Mouse (Mus musculus): ENCODE data around the gene Oser1.

The Oser1 gene

DNA sequence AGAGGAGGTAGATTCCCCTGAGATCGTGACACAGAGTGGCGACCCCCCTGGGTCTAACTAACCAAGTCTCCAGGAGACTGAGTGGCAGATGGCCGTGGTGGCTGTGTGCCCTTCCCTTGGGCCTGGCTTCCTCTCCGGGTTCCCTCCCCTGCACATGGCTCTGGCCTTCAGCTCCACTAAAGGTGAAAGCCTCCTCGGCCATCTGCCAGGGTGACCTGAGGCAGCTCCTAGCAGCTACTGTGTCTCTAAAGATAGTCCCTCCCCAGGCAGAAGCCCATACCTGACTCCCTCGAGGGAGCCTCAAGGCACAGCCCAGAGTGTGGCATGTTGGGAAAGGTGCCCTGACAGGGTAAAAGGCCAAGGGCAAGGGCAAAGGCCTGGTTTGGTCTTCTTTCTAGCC is 19.0 kb upstream of the Oser1 start:
- 54% methylated on average over 6 of the region's 6 CpGs for WGBS

DNA sequence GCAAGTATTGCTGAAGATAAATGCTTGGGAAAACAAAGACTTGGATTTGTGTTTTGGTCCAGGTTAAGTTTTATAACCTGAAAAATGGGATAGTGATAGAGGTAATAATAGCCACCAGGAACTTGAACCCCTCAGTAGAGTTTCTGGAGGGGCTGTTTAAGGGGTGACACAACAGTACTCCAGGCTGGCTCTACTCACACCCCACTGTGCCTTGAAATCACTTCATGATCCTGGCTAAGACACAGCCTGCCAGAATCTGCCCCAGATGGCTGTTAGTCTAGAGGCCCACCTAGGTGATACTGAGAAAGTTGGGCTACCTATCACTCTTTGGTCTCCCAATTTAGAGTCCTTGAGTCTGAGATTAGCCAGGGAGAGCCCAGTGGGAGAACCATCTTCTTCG is 15.0 kb upstream of the Oser1 start:
- WGBS = 62% methylated on average over 1 of the region's 1 CpGs

DNA sequence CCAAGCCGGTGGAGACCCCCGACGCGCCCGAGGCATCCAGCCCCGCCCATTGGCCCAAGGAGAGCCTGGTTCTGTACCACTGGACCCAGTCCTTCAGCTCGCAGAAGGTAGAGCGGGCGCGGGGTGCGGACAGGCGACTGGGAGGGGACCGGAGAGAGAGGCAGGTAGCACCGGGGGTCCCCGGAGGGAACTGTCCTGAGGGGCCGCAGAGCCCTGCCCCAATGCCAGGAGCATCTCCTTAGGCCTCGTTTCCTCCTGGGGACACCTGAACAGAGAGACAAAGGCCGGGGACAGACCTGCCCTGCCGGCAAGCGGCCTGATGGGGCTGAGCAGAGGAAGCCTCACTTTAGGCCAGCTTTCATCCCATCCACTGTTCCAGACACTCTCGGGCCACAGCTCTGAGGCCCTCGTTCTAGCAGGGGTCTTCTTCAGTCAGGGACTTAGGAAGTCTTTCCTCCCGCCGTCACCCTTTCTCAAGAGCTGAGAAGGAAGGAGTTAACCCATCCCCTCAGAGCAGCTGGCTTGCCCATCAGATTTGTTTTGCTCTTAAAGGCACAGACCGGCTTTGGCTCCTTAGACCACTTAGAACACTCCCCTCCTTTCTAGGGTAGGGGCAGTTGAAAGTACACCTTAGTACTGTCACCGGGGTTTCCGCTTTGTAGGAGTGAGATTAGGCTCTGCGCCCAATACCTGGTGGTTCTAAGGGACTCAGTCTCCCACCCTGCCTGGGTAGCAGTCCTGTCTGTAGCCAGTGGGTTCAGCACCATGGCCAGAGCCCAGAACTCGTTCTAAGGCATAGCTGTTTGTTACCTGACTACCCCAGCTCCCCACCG is 14.3 kb upstream of the Oser1 start:
- WGBS = 2% methylated on average over 30 of the region's 30 CpGs

DNA sequence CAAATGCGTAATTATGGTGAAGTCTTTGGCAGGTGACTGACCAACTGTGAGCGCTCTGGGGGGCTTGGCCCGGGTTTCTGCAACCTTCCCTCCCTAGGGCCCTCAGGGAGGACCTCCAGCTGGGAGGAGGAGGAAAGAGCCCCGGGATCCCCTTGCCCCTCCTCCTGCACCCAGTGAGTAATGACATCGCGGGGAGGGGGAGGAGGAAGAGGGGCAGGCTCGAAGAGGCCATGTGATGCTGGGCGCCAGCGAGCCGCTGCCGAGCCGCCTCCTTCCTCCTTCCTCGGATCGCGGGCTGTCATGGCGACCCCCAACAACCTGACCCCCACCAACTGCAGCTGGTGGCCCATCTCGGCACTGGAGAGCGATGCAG is 13.7 kb upstream of the Oser1 start, which contains the start of gene Gdap1l1:
TSS of gene Gdap1l1 (plus strand) at position 231 of the 373 bp plus-strand sequence.
- WGBS = 1% methylated on average over 18 of the region's 18 CpGs

DNA sequence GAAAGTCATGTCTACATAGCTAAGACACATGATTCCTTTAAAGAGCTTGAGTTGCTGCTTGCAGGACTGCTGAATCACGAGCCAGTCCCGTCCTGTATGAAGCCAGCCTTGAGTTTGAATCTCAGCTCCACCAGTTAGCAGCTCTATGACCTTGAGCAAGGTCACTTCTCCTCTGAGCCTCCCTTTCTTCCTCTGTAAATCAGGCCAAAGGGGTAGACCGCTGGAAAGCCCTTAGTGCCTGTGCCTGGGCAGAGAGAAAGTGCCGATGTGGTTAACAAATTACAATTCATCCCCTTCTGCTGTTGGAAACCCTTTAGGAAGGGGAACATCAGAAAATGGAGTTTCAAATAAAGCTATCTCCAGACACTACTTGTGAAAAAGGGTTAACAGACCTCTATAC is 13.3 kb upstream of the Oser1 start:
- WGBS = 26% methylated on average over 4 of the region's 4 CpGs

DNA sequence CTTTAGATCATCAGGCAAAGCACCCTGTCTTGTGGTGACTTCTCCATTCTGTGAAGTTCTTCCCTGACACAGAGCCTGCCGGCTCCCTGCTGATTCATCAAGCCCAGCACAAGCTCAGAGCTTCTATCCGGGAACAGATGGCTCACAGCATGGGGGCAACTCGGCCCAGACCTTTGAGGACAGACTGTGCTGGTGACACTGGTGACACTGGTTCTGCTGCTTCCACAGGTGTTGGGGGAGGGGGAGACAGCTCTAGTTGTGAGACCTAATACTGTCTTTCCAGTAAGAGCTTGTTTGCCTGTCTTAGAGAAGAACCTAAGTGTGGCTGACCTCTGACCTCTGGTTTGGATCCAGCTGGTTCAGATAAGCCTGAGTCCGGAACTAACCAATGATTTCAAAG is 9.5 kb upstream of the Oser1 start:
- WGBS = 35% methylated on average over 4 of the region's 4 CpGs

DNA sequence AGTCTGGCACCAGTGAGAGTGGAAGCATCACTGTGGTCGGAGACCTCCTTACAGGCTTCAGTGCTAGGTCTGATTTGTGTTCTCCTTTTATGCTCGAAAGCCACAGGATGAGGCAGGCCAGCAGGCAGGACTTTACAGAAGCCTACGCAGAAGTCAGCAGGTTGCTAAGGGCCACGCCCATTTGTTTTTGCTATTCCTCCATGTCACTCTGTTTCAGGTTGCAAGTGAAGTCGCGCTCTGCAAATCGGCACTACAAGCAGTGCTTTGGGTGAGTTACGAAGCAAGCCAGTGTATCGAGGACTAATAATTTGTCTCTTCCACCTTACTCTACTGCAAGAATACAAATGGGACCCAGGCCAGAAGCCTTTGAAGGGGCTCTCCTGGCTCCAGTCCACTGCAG is 6.8 kb upstream of the Oser1 start:
- WGBS = 86% methylated on average over 9 of the region's 9 CpGs

DNA sequence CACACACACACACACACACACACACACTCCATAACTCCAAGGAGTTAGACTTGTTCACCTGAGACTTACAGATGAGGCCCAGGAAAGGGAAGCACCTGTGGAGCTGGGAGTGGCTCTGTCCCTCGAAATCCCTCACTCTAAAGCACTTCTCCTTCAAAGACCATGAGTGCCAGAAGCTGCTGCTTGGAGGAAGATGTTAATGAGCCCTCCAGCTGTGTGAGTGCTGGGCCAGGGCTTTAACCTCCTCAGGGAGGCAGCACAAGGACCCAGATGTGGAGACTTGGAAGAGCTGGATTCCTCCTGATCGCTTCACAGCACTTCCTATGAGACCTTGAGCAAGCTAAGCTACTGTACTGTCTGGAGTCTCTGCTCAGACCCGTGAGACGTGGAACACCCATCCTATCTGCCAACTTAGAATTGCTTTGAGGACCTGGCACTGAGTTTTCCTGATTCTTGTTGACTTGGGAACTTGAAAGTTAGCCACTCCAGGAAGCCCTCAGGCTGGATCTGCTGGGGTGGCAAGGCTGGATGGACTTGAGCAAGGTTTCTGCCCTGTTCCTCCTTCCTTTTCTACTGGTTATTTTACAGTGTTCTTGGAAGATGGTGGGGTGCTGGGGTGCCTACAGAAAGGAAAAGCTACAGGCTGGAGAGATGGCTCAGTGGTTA is 4.0 kb upstream of the Oser1 start:
- 69% methylated on average over 4 of the region's 4 CpGs for WGBS

DNA sequence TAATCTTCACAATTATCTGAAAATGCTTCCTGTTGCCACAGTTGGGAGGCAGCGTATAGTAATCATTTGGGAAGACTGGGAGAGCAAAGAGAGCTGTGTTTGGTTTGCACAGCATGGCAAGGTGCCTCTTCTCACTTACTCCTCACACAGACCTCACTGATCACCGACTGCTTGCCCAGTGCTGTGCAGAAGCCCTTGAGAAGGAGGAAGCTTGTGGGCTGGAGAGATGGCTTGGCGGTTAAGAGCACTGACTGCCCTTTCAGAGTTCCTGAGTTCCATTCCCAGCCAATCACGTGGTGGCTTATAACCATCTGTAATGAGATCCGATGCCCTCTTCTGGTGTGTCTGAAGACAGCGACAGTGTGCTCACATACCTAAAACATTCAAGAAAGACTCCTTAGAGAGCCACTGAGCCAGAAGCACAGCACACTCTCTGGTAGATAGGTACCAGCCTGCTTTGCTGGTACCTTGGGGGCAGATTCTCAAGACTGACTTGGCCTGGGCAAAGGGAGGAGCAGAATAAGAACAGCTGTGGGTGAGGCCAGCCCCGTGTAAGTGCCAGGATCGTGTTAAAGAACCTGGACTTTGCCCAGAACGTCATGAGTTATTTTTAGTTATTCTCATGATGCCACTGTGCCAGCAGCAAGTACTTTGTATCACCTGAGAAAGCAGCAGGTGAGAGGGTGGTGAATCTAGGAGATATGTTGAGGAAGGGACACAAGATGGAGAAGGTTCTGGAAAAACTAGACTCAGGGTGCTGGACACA is 1.4 kb downstream of the Oser1 start:
- WGBS = 61% methylated on average over 9 of the region's 9 CpGs

DNA sequence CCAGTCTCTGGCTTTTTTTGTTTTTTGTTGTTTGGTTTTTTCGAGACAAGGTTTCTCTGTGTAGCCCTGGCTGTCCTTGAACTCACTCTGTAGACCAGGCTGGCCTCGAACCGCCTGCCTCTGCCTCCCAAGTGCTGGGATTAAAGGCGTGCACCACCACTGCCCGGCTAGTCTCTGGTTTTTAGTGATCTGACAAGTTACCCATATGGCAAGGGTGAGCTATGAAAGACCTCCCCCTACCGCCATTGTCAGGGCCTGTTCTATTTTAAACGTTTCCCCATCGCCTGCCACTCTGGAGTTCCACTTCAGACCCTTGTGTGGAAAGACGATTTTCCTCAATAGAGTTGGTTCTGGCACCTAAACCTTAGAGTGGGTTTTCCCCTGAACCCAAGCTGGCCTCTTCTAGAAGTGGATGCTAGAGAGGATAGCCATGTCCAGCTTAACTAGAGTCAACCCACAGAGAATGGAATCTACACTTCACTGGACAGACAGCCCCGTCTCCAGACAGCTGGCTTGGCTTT is 4.1 kb downstream of the Oser1 start:
- 12% methylated on average over 10 of the region's 10 CpGs for WGBS

DNA sequence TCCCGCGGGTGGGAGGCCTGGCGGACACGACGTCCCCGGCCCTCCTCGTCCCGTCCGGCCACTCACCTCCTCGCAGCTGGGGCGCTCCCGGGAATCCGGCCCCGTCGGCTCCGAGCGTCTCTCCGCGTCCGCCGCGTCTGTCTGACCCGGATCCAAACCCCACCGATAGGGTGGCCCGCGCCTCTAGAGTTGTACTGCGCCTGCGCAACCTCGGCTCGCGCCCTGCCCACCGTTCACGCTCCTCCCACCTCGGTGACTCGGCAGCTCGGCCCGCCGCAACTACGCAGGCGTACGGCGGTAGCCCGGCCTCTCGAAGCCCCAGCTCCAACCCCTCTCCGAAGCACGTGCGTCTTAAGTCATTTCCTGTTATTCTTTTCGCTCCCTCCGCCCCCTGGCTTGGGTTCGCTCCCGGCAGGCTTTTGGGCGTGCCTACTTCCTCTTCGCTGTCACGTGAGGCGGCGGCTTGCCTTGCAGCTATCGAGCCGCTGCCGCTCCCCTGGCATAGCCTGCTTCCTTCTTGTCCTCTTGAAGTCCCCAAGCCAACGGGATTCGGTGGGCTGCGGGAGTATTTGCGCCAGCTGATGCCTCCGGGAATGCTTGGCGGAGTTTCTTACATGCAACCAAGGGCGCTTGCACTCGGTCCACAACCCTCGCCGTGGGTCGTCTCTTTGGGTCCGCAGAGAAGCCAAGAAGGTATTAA is 5.0 kb downstream of the Oser1 start:
- 1% methylated on average over 71 of the region's 71 CpGs for WGBS

DNA sequence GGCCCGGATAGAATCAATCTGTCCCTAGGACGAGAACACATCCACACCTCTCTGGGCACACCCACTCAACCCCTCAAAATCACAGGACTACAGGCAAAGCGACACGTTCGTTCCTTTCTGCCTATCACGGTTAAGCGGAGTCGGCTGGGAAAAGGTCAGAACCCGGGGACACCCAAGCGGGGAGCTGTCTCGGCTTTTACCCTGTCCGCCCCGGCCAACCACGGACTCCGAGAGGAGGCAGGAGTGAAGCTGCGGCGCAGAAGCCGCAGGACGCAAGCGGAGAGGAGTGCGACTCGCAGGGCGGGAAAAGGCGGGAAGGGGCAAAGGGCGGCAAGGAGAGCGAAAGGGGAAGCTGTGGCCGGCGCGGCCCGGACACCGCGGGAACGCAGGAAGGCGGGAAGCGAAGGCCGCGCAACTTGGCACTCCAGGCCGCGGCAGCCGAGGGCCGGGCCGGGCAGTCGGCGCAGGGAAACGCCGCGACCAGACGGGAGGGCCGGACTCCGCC is 5.6 kb downstream of the Oser1 start:
- WGBS = under 1% methylated on average over 48 of the region's 50 CpGs

DNA sequence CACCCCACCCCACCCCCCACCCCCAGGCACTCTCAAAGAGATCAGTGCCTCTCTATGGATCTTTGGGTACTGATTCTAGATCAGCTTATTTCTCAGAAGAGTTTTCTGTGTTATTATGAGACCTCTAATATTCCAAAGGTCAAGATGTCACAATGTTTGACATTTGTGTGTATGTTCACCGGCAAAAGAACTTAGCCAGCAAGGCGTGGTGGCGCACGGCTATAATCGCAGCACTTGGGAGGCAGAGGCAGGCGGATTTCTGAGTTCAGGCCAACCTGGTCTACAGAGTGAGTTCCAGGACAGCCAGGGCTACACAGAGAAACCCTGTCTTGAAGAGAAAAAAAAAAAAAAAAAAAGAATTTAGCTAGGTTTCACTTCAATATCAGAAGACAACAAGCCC is 7.5 kb downstream of the Oser1 start:
- 93% methylated on average over 6 of the region's 6 CpGs for WGBS

DNA sequence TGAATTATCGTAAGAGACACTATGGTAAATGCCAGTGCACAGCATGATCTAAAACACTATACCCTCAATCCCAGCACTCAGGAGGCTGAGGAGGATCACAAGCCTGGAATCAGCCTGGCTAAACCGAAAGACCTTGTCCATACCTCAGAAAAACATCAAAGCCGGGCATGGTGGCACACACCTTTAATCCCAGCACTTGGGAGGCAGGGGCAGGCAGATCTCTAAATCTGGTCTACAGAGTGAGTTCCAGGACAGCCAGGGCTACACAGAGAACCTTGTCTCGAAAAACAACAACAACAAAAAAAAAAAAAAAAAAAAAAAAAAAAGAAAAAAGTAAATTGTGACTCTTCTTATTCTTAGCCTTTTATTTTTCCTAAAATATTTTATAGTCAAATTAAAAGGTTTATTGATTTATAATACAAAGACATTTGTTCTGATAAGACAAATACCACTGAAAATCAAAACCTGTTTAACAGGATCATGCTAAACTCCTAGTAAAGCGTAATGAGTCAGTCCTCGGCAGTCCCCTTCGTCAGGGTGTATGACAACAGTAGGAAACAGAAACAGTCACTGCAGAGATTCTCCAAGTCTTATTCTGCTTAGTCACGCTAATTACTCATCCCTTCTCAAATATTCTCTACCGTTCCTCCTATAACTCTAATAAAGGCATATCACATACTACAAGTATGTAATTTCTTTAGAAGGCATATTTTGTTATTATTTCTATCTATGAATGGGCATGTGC is 11.5 kb downstream of the Oser1 start:
- WGBS = 82% methylated on average over 9 of the region's 9 CpGs

DNA sequence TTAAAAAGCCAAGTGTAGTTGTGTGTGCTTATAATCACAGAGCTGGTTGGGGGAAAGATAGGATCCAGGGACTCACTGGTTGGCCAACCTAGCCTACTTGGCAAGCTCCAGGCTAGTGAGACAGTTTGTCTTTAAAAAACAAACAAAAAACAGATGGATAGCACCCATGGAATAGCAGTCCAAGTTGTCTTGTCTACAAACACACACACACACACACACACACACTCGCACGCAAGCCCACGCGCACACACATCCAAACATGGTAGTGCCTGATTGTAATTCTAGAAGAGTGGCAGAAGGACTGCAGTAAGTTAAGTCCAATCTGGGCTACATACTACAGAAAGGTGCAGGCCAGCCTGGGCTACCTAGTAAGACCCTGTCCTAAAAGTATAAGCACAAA is 12.1 kb downstream of the Oser1 start:
- WGBS = 64% methylated on average over 4 of the region's 4 CpGs

DNA sequence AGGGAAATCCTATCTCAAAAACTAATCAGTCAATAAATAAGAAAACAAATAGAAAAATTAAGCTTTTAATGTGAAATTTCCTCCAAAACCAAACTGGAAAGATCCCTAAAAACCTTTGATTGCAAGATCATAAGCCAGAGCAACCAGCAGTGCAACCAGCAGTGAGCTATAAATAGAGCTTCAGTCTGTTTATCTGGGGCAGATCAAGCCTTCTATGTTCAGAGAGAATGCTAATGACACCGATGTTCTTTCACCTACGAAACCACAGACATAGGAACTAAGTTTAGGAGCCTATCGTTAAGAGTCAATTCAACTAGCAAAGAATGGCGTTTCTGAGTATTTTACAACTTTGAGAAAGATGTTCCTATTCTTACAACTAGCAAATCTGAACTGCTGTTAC is 12.7 kb downstream of the Oser1 start:
- WGBS = 43% methylated on average over 4 of the region's 4 CpGs

DNA sequence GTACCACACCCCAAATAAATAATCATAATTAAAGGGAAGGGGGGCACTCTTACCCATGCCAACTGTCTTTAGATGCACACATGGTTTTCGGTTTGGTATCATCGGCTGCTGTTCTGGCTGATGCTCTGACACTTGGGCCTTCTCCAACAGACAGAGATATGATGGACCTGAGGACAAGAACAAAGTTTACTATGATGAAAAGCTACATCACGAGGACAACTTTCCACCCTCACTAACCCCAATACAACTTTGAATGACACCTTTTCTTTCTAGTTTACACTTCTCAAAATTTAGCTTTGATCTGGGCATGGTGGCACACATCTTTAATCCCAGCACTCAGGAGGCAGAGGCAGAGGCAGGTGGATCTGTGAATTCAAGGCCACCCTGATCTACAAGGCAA is 13.2 kb downstream of the Oser1 start:
- 82% methylated on average over 3 of the region's 3 CpGs for WGBS

DNA sequence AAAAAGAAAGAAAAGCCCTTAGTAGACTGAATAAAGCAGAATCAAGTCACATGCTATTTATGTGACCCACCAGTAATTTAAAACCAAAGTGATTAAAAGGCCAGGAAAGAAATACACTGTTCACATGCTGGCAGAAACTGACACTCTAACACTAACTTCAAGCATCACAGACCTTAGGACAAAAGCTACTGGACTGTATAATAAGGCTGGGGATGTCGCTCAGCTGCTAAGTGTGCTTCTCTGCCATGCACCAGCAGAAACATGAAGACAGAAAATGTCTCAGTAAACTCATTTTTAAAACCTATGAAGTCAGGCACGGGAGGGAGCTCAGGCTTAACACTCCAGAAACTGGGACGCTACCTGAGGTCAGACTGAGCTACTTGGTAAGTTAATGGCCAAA is 14.3 kb downstream of the Oser1 start:
- 96% methylated on average over 3 of the region's 3 CpGs for WGBS

DNA sequence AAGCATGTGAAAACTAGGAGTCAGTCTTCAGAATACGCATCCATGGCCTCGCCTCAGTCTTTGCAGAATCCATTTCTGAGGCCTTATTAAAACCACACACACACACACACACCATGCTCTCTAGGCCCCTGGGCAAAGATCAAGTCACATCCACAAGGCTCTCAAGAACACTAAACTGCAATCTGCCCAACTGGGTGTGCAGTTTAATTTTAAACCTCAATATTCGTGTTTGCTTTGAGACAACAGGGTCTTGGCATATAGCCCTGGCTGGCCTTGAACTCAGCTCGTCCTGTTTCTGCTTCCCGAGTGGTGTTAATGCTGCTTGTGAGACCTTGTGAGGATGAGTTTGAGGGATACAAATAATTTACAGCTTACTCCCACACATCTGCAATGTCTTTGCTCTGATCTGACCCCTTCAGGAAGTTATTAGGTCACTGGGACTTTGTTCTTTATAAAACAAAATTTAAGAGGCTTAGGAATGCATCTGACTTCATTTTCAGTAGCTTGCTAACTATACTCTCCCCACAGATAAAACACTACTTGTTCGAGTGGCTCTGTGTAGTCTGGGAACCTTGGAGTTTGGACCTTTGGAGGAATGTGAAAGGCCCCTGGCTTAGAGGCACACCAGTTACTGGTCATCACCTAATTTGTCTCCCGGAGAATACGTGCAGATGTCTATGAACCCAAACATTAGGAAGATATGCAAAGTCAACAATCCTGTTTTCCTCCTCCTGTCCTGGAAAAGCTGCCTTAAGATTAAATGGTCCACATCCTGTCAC is 20.3 kb downstream of the Oser1 start:
- 79% methylated on average over 8 of the region's 8 CpGs for WGBS

DNA sequence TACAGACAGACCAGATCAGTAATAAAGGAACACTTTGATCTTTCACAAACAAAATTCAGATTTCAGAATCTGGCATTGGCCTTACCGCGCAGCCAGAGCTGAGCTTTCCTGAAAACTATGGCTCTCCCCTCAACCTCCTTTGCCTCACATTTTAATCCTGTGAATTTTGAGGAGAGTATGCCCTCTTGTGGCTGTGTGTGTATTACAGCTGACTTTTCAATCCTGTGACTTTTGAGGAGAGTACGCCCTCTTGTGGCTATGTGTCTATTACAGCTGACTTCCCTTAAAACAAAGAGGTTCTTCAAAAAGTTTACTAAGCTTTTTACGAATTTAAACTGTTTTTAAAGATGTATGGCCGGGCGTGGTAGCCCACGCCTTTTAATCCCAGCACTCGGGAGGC is 23.3 kb downstream of the Oser1 start:
- WGBS = 1% methylated on average over 8 of the region's 8 CpGs

Measured in cerebral cortex, adult 2 months (tissue).